Comparison of ENCODE assay signal across 12 mouse cellular contexts in the genomic region with DNA sequence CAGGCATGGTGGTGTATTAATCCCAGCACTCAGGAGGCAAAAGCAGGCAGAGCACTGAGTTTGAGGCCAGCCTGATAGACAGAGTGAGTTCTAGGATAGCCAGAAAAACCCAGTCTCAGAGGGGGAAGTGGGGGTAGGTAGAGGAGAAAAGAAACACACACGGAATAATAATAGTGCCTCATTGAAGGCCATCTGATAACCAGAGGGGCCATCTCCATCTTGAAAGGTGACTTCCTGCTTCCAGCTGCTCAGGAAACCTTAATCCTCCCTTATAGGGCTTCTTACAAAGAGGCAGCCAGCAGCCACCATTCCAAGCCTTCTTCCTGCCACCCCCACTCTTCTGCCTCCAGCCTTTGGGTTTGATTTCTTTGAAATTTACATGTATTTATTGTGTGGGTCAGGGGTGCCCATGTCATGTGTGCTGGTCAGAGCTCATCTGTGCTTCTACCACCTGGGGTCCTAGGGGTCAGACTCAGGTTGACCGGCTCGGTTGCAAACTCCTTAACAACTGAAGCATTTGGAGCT. TPM values are rescaled to one million over a fixed set of nuclear protein-coding genes. Genes with fewer than 3 reads are reported as not detected.
DNase-seq lines count a peak whose midpoint lies in the region; ATAC-seq and TF ChIP-seq lines count a peak whose summit lies in the region.
"Had no signal": no experiment of that assay in that cellular context is flagged by ENCODE, and none has a peak within 500 bp of the region (broad histone marks: within the 10 kb centered on the region; RNA-seq: fewer than 3 reads in every experiment).

No protein-coding gene starts in this region.

- H3K4me2 ChIP-seq in embryonic facial prominence, embryonic 11.5 days (ENCODE audit: low read depth, low read length): no peak overlapping the region
- H3K4me2 ChIP-seq in kidney, postnatal 0 days (ENCODE audit: low read length): no peak overlapping the region
- no peak overlapping the region for H3K4me2 ChIP-seq in limb, embryonic 15.5 days

- 0 out of 2 replicates have a peak, but pooled peaks have one; percentile 62 for TF ChIP-seq EP300 in ES-Bruce4 (IDR thresholded peaks at IDR 0.05; ENCODE audit: insufficient read depth, low read depth, low read length)

- 77% methylated on average over 3 of the region's 3 CpGs for WGBS in embryonic facial prominence, embryonic 11.5 days
- WGBS in embryonic facial prominence, embryonic 10.5 days: 74% methylated on average over 3 of the region's 3 CpGs
- 89% methylated on average over 3 of the region's 3 CpGs for WGBS in kidney, postnatal 0 days
- 81% methylated on average over 3 of the region's 3 CpGs for WGBS in limb, embryonic 15.5 days

- DNase-seq in embryonic facial prominence, embryonic 11.5 days (ENCODE audit: low spot score): no peak
- DNase-seq in embryonic facial prominence, embryonic 10.5 days (ENCODE audit: low spot score): no peak
- DNase-seq in kidney, postnatal 0 days (ENCODE audit: low spot score): no peak
- no peak for DNase-seq in kidney, postnatal 25 days
- no peak for DNase-seq in ovary, postnatal 14 days (ENCODE audit: low spot score)
- no peak for DNase-seq in retina, embryonic 14.5 days (ENCODE audit: low spot score)
- DNase-seq: adrenal gland, postnatal 10 days; gastrocnemius, postnatal 25 days; thymus, adult 18-20 months had no signal

- TF ChIP-seq CTCF in kidney, postnatal 0 days (IDR thresholded peaks at IDR 0.05; ENCODE audit: low read depth): no peak
- TF ChIP-seq CTCF in ES-Bruce4 (IDR thresholded peaks at IDR 0.05; ENCODE audit: low read depth, low read length): no peak

- 0 out of 2 replicates have a peak overlapping the region, but pooled peaks have one; percentile 6 for H3K9ac ChIP-seq in embryonic facial prominence, embryonic 11.5 days (replicated peaks; ENCODE audit: low read length)
- no peak overlapping the region for H3K9ac ChIP-seq in kidney, postnatal 0 days (ENCODE audit: low read depth, low read length)
- peak overlapping the region; percentile 80 for H3K9ac ChIP-seq in ES-Bruce4 (ENCODE audit: low read depth, poor library complexity, severe bottlenecking)
- H3K9ac ChIP-seq in limb, embryonic 15.5 days: no peak overlapping the region

- H3K4me1 ChIP-seq in embryonic facial prominence, embryonic 11.5 days (ENCODE audit: control insufficient read depth, insufficient read depth, low read length): peaks cover 8% of the 10 kb centered on the region
- peaks cover 42% of the 10 kb centered on the region for H3K4me1 ChIP-seq in embryonic facial prominence, embryonic 10.5 days
- H3K4me1 ChIP-seq in kidney, postnatal 0 days (replicated peaks; ENCODE audit: insufficient read depth, low read length): peaks cover 16% of the 10 kb centered on the region; the same call in 1 of the 2 replicates
- peaks cover 9% of the 10 kb centered on the region for H3K4me1 ChIP-seq in ES-Bruce4 (ENCODE audit: control insufficient read depth, insufficient read depth, low read length)
- H3K4me1 ChIP-seq in limb, embryonic 15.5 days: peaks cover 33% of the 10 kb centered on the region

- H3K27ac ChIP-seq in embryonic facial prominence, embryonic 11.5 days (replicated peaks; ENCODE audit: low read depth, low read length): no peak overlapping the region
- no peak overlapping the region for H3K27ac ChIP-seq in embryonic facial prominence, embryonic 10.5 days (replicated peaks)
- H3K27ac ChIP-seq in kidney, postnatal 0 days: peak overlapping the region; percentile 93; the same call in 1 of the 2 replicates
- H3K27ac ChIP-seq in ES-Bruce4 (ENCODE audit: insufficient read depth, low read length): peak overlapping the region; percentile 95
- H3K27ac ChIP-seq in limb, embryonic 15.5 days: 0 out of 2 replicates have a peak overlapping the region, but pooled peaks have one; percentile 43

- no peak overlapping the region for H3K4me3 ChIP-seq in embryonic facial prominence, embryonic 11.5 days (ENCODE audit: low read depth, low read length)
- H3K4me3 ChIP-seq in embryonic facial prominence, embryonic 10.5 days: no peak overlapping the region
- no peak overlapping the region for H3K4me3 ChIP-seq in kidney, postnatal 0 days (replicated peaks; ENCODE audit: low read depth, low read length)
- no peak overlapping the region for H3K4me3 ChIP-seq in ES-Bruce4 (ENCODE audit: low read depth, low read length)
- H3K4me3 ChIP-seq in limb, embryonic 15.5 days: no peak overlapping the region

- TF ChIP-seq POLR2A in ES-Bruce4 (IDR thresholded peaks at IDR 0.05; ENCODE audit: insufficient read depth, low read length): no peak

- no peaks in the 10 kb centered on the region for H3K9me3 ChIP-seq in embryonic facial prominence, embryonic 11.5 days (replicated peaks; ENCODE audit: control insufficient read depth, low read length)
- no peaks in the 10 kb centered on the region for H3K9me3 ChIP-seq in embryonic facial prominence, embryonic 10.5 days
- no peaks in the 10 kb centered on the region for H3K9me3 ChIP-seq in kidney, postnatal 0 days (replicated peaks; ENCODE audit: low read length)
- no peaks in the 10 kb centered on the region for H3K9me3 ChIP-seq in ES-Bruce4 (replicated peaks; ENCODE audit: control insufficient read depth, insufficient read depth, low read length, poor library complexity, severe bottlenecking)
- H3K9me3 ChIP-seq in limb, embryonic 15.5 days: no peaks in the 10 kb centered on the region
- H3K9me3 ChIP-seq: embryonic facial prominence, embryonic 12.5 days had no signal

- H3K36me3 ChIP-seq in embryonic facial prominence, embryonic 11.5 days (replicated peaks; ENCODE audit: control insufficient read depth, insufficient read depth, low read depth, low read length): no peaks in the 10 kb centered on the region
- no peaks in the 10 kb centered on the region for H3K36me3 ChIP-seq in embryonic facial prominence, embryonic 10.5 days (replicated peaks)
- H3K36me3 ChIP-seq in kidney, postnatal 0 days (ENCODE audit: insufficient read depth, low read length): no peaks in the 10 kb centered on the region
- H3K36me3 ChIP-seq in ES-Bruce4 (ENCODE audit: control insufficient read depth, insufficient read depth, low read length, poor library complexity, severe bottlenecking): peaks cover 5% of the 10 kb centered on the region; the same call in 1 of the 2 replicates
- no peaks in the 10 kb centered on the region for H3K36me3 ChIP-seq in limb, embryonic 15.5 days
- H3K36me3 ChIP-seq: embryonic facial prominence, embryonic 12.5 days had no signal

- ATAC-seq in embryonic facial prominence, embryonic 11.5 days (replicated peaks; ENCODE audit: insufficient number of reproducible peaks, low FRiP score, low TSS enrichment, low read depth): no peak
- no peak for ATAC-seq in kidney, postnatal 0 days (replicated peaks; ENCODE audit: low FRiP score, low read depth)
- no peak for ATAC-seq in limb, embryonic 15.5 days (ENCODE audit: insufficient number of reproducible peaks, low FRiP score, low TSS enrichment, low read depth)

- H3K27me3 ChIP-seq in embryonic facial prominence, embryonic 11.5 days (ENCODE audit: control insufficient read depth, insufficient read depth, low read length): no peaks in the 10 kb centered on the region
- H3K27me3 ChIP-seq in embryonic facial prominence, embryonic 10.5 days (replicated peaks; ENCODE audit: low read depth, poor library complexity, severe bottlenecking): no peaks in the 10 kb centered on the region
- no peaks in the 10 kb centered on the region for H3K27me3 ChIP-seq in kidney, postnatal 0 days (ENCODE audit: insufficient read depth, low read length)
- H3K27me3 ChIP-seq in ES-Bruce4 (ENCODE audit: control insufficient read depth, insufficient read depth, low read length, poor library complexity, severe bottlenecking): no peaks in the 10 kb centered on the region
- H3K27me3 ChIP-seq in limb, embryonic 15.5 days: no peaks in the 10 kb centered on the region
- H3K27me3 ChIP-seq: embryonic facial prominence, embryonic 12.5 days had no signal

RNA-seq across cellular contexts. Expression of gene Actn4, which starts 1.3 kb away (rescaled TPM):
- 190 and 201 TPM in 2 replicates for polyA plus RNA-seq in embryonic facial prominence, embryonic 11.5 days (2014; fragmentation: Nextera tagmentation; extraction: Ambion mirVana)
- 260 and 269 TPM in 2 replicates for polyA plus RNA-seq in embryonic facial prominence, embryonic 10.5 days (2016; fragmentation: Nextera tagmentation; extraction: Ambion mirVana)
- 255 and 280 TPM in 2 replicates for polyA plus RNA-seq in kidney, postnatal 0 days (2015; fragmentation: Nextera tagmentation; extraction: Ambion mirVana)
- 318 and 324 TPM in 2 replicates for polyA plus RNA-seq in ES-Bruce4 (2011; ENCODE audit: insufficient read depth, insufficient read length, low read depth, missing spikeins)
- polyA plus RNA-seq in limb, embryonic 15.5 days (2015; fragmentation: Nextera tagmentation; extraction: Ambion mirVana): 347 and 359 TPM in 2 replicates

RNA-seq across cellular contexts. Expression of gene Eif3k, which starts 18.2 kb away (rescaled TPM):
- 439 and 446 TPM in 2 replicates for polyA plus RNA-seq in embryonic facial prominence, embryonic 11.5 days (2014; fragmentation: Nextera tagmentation; extraction: Ambion mirVana)
- 444 and 454 TPM in 2 replicates for polyA plus RNA-seq in embryonic facial prominence, embryonic 10.5 days (2016; fragmentation: Nextera tagmentation; extraction: Ambion mirVana)
- polyA plus RNA-seq in kidney, postnatal 0 days (2015; fragmentation: Nextera tagmentation; extraction: Ambion mirVana): 467 and 479 TPM in 2 replicates
- 409 and 413 TPM in 2 replicates for polyA plus RNA-seq in ES-Bruce4 (2011; ENCODE audit: insufficient read depth, insufficient read length, low read depth, missing spikeins)
- 372 and 387 TPM in 2 replicates for polyA plus RNA-seq in limb, embryonic 15.5 days (2015; fragmentation: Nextera tagmentation; extraction: Ambion mirVana)

RNA-seq across cellular contexts. Expression of gene Map4k1, which starts 18.4 kb away (rescaled TPM):
- polyA plus RNA-seq in embryonic facial prominence, embryonic 11.5 days (2014; fragmentation: Nextera tagmentation; extraction: Ambion mirVana): 6.4 and 8.1 TPM in 2 replicates
- 11.6 and 14.4 TPM in 2 replicates for polyA plus RNA-seq in embryonic facial prominence, embryonic 10.5 days (2016; fragmentation: Nextera tagmentation; extraction: Ambion mirVana)
- 7.6 and 9.5 TPM in 2 replicates for polyA plus RNA-seq in kidney, postnatal 0 days (2015; fragmentation: Nextera tagmentation; extraction: Ambion mirVana)
- 33.2 and 36.3 TPM in 2 replicates for polyA plus RNA-seq in ES-Bruce4 (2011; ENCODE audit: insufficient read depth, insufficient read length, low read depth, missing spikeins)
- polyA plus RNA-seq in limb, embryonic 15.5 days (2015; fragmentation: Nextera tagmentation; extraction: Ambion mirVana): 7.2 and 7.6 TPM in 2 replicates

Comparison
In these comparisons a context has a peak if more than half of its experiments do, and no peak if none do; other contexts are left out.
1. H3K27ac ChIP-seq: peak in kidney, postnatal 0 days (single experiment), ES-Bruce4 (single experiment) and limb, embryonic 15.5 days (single experiment); none in embryonic facial prominence, embryonic 11.5 days (single experiment) and embryonic facial prominence, embryonic 10.5 days (single experiment).
2. H3K9ac ChIP-seq: peak in embryonic facial prominence, embryonic 11.5 days (single experiment) and ES-Bruce4 (single experiment); none in kidney, postnatal 0 days (single experiment) and limb, embryonic 15.5 days (single experiment).